Mouse (Mus musculus) frontal cortex, postnatal 25 days (tissue): ENCODE results near the gene Coro2b.

Experiments
- DNase-seq, 2 experiments: peaks; one replicate each; pipeline ENCODE4 v3.0.0; 2022; ENCODE audit warnings: low spot score in 2 of 2

The Coro2b gene

GRCm38 (mm10) chr9:62513492-62514133 is 23.2 kb downstream of the Coro2b start:
- no peak for DNase-seq

DNA sequence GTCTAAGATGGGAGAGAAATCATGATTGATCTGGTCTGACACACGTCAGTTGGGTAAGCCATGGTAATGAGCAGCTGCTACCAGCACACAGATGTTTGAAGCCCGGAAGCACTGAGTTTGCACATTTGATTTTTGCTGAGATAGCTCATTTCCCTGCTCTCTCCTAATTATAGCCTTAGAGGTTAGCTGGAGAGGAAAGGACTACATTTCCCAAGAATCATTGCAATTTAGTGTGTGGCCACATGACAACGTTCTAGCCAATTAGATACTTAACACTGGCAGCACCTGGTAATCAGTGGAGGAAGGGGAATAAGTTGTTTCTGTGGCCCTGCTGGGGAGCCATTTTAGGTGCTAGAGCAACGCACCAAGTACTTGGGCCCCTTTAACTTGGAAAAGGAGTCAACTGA is 26.3 kb downstream of the Coro2b start:
- DNase-seq, result no peak

DNA sequence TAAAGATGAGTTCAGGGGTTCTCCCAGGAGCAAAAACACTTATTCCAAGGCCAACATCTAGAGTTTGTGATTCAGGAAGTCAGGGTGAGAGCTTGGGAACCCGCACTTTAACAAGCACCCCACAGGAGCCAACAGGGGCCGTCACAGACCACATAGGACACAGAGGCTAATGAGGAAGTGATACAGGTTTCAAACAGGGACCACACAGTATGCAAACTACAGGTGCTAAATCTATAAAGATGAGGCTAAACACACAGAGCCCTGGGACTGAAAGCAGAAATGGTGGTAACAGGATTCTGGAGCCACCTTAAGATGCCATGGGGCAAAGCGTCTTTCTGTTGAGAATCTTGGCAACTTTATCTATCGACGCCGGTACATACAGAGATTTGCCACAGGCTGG is 27.2 kb downstream of the Coro2b start:
- DNase-seq, result no peak

GRCm38 (mm10) chr9:62508740-62509524 is 27.9 kb downstream of the Coro2b start:
- no peak for DNase-seq

- DNase-seq, result no peak
Measured at GRCm38 (mm10) chr9:62506467-62507067, 30.3 kb downstream of the Coro2b start.

DNA sequence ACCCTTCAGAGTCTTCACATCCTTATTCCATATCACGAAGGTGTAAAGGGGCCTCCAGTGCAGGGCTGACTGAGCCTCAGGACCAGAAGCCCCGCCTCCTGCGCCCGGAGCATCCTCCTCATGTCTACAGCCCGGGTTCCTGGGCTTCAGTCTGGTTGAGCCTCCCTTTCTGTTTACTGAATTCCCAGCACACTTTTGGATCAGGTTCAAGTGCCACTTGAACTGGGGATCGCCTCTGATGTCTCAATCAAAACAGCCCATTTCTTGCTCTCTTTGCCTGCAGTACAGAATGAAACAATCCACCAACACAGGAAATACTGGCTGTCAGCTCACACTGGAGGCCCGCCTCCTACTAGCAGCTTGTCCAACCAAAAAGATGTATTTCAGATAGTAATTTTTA is 32.7 kb downstream of the Coro2b start:
- no peak for DNase-seq

DNA sequence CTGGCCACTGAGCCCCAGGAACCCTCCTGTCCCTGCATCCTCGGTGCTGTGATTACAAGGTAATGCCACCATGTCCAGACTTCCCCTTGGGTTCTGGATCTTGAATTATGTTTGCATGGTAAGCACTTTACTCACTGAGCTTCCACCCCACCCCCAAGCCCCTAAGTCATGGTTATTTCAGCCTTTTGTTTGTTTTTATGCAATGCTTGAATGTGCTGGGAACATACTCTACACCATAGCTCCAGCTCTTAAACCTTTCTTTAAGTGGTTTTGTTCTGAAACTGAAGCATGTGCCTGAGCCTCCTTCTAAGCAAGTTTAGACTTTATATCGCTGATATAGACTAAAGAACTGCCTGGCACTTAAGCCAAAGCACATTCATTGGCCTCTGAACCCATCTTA is 34.5 kb downstream of the Coro2b start:
- DNase-seq, result no peak

DNA sequence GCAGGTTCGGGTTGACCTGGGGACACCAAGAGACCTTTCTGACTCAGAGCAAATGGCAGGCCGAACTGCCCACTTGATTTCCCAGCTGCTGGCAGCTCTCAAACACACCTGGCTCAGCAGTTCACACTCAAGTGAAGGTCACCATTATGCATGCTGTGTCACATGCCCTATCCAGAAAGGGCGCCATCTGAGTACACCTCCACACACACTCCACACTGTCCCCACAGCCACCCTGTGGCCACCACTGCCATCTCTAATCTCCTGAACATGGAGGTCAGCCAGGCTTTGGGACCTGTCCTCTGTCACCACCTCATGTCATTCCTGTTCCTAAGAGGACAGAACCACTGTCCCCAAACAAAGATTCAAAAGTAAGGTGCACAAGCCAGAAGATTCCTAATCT is 35.3 kb downstream of the Coro2b start:
- DNase-seq, result no peak

- no peak for DNase-seq
Measured at GRCm38 (mm10) chr9:62500007-62500406, 36.8 kb downstream of the Coro2b start.

DNA sequence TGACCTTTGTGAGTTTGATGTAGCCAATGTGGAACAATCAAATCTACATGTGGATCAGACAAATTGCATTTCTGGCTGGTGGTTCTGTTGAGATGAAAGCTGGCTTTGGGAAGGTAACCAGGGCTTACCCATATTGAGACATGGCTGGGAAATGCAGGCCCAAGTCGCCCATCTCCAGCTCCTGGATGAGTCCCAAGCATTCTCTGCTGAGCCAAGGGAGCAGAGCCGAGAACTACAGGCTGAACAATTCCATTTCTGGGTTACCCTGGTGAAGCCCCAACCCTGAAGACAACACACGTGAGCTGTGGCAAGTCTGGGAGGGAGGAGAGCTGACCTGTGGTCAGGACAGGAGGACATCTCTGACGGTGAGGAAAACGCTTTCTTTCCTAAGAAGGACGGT is 37.9 kb downstream of the Coro2b start:
- no peak for DNase-seq

DNA sequence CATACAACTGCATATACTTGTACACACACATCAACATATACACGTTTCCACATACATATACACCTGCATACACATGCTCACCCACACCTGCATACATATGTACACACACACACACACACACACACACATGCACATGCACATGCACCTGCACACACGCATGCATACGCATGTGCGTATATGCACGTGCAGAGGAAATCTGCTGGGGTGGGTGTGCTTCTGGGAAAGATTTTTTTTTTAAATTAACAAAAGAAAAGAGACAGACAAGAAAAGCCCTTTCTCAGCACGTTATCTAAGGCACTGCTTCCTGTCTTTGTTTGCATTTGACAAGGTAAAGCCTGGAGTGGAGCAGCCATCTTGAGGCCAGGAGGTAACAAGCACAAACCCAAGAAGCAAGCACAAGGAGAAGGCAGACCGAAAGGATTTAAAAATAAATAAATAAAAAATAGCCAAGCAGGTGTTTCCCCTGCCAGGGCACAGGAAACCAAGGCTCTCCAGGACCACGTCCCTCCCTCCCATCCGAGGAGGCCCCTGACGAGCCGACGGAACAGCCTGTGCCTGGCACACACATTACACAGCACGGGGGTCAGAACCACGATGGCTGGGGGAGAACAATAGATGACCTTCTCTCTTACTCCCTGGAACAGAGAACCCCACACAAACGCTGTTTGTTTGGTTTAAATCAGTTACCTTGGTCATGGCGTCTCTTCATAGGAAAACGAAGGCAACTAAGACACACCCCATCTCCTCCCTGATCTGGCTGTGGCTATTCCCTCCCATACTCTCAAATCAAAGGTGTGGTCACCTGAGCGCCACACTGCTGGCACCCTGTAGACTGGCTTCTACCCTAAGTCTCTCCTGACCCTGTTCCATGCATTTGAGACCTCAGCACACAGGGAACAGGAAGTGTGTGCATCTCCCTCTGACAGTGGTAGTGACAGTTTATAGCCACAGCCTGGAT is 39.4 kb downstream of the Coro2b start:
- no peak for DNase-seq

DNA sequence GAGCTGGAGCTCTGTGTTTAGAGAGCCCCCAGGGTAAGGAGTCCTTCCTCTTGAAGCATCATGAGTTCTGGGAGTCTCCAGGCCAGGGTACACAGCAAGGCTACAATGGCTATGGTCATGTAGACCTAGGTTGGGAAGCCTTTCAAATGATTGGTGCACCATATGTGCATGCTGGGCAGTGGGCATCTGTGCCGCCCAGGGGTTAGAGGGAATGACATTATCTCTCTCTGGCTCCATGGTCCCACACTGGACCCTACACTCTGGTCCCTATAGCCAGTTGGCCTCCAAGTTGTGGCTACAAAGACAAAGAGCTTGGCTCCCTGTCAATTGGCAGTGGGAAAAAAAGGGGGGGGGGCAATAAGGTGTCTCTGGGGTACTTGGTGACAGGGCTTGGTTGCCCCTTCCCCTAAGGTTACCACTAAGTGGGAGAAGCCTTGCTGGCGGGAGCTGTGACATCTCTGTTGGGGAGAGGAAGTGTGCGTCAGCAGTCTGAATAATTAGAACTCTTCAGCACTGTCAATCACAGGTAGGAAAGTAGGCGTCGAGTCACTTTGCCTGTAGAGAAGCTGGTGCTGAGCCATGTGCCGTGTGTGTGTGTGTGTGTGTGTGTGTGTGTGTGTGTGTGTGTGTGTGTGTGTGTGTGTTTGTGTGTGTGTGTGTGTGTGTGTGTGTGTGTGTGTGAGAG is 44.4 kb downstream of the Coro2b start:
- DNase-seq, result no peak

DNA sequence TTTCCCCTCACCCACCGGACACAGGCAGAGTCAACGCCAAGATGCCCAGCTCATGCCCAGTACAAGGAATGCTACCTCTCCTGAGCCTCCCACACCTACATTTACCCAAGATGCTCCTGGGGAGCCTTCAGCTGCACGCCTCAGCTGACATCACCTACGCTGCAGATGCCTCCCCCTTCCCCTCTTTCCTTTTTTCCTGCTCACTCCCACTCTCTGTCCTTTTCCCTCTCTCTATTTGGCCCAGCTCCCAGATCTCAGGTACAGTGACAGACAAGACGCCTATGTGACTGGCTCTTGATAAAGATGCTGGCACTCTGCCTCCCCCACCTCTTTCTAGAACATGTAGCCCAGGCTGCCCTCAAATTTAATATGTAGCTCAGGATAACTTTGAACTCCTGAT is 45.2 kb downstream of the Coro2b start:
- DNase-seq, result no peak

DNA sequence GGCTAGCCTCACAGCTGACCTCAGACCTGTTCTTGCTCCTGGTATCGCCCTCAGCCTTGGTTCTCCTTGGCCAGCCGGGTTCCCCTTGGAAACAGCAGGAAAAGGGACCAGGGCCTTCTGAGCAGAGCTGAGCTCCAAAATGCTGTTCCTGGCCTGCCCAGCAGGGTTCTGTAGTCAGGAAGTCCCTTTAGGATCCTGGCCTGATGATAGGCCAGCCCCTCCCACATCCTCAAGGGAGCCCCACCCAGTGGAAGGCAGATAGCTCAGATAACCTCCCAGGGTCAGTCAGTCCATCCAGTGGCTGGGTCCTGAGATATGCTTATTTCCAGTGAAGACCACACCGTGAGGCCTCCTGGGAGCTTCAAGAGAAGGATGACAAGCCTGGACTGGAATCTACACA is 45.7 kb downstream of the Coro2b start:
- DNase-seq, result no peak

- no peak for DNase-seq
Measured at GRCm38 (mm10) chr9:62484107-62484506, 52.7 kb downstream of the Coro2b start.

GRCm38 (mm10) chr9:62482788-62483187 is 54.1 kb downstream of the Coro2b start:
- DNase-seq, result no peak

GRCm38 (mm10) chr9:62480898-62481642 is 55.8 kb downstream of the Coro2b start:
- DNase-seq, result no peak

DNA sequence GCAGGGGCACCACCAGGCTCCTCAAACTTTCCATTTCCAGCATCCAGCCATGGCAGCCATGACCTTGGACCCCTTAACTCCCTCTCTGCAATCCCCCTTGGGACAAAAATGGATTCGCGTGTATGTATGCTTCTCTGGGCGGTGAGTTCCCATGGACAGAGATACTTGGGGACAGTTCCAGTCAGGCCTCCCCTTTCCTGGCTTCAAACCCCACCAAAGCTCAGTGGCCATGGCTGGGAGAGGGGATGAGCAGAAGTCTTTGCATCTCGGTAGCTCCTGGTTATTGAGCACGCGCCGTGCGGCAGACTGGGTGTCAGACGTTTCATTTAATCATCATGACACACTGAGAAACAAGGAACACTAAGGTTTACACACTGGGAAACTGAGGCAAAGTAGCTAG is 56.7 kb downstream of the Coro2b start:
- DNase-seq, result no peak

DNA sequence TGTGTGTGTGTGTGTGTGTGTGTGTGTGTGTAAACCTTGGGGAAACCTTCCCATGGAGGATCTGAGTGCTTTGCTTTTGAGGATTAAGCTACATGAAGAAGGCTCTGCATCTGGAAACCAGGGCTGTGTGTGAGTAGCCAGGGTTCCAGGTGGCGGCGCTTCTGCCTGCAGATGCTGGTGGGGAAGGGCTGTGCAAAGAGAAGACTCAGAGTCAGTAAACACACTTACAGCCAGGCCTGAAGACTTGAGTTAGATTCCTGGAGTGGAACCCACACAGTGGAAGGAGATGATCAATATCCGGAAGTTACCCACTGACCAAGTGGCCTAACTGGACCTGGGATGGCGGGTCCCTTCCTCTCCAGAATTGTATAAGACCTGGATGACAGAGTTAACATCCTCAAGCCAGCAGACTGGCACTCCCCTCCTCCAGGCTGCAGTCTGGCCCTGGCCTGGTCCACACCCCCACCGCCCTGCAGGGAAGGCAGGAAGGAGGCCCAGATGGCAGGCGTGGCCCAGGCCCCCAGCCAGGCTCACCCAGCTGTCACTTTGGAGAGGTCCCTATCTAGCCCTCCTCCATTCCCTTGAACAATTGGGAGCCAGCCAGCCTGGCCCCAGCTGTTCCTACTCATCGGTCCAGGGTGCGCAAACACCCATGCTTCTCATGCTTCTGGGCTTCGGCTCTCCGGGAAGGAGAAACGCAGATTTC is 59.9 kb downstream of the Coro2b start:
- DNase-seq, result peak; percentile 43 to 76

DNA sequence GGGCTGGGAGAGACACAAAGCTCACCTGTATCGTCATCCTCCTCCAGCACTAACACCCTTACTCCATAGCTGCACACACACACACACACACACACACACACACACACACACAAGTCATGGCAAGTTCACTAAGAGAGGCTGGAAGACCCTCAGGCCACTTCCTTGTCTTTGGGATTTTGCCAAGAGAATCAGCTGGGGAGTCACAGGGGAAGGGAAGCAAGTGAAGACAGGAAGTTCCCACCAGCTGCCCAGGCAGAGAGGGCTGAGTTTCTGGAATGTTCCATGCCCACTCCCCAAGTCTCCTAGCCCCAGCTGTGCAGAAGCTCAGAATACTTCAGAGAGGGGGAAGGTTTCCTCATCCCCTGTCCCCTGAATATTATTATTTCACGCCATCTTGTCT is 62.6 kb downstream of the Coro2b start:
- DNase-seq, result no peak
